Mouse (Mus musculus): ENCODE data around the gene Rapgef4. TPM values are rescaled to one million over a fixed set of nuclear protein-coding genes. Genes with fewer than 3 reads are reported as not detected.

Gene Rapgef4
- polyA plus RNA-seq, 1 experiment from 2014 or later, result 5.6 TPM

- WGBS, result 85% methylated on average over 2 of the region's 2 CpGs
- H3K4me2 ChIP-seq (replicated peaks), result no peak overlapping the region
- peaks cover 10% of the 10 kb centered on the region for H3K4me1 ChIP-seq
- H3K9me3 ChIP-seq (replicated peaks), result no peaks in the 10 kb centered on the region
- H3K9ac ChIP-seq, result no peak overlapping the region
- no peak overlapping the region for H3K27ac ChIP-seq
- no peak for ATAC-seq (ENCODE audit: low FRiP score)
- H3K36me3 ChIP-seq, result no peaks in the 10 kb centered on the region
- H3K4me3 ChIP-seq, result no peak overlapping the region
- H3K27me3 ChIP-seq, result no peaks in the 10 kb centered on the region
Measured at GRCm38 (mm10) chr2:72199451-72199850, 218.4 kb downstream of the Rapgef4 start.

GRCm38 (mm10) chr2:72201506-72201905, 220.5 kb downstream of the Rapgef4 start:
- H3K4me1 ChIP-seq, result peaks cover 10% of the 10 kb centered on the region
- ATAC-seq (ENCODE audit: low FRiP score), result no peak
- H3K27ac ChIP-seq, result no peak overlapping the region
- 49% methylated on average over 9 of the region's 9 CpGs for WGBS
- H3K4me2 ChIP-seq (replicated peaks), result no peak overlapping the region
- H3K36me3 ChIP-seq, result no peaks in the 10 kb centered on the region
- H3K4me3 ChIP-seq, result no peak overlapping the region
- H3K9me3 ChIP-seq (replicated peaks), result no peaks in the 10 kb centered on the region
- no peak overlapping the region for H3K9ac ChIP-seq
- no peaks in the 10 kb centered on the region for H3K27me3 ChIP-seq

- Histone ChIP-seq H3K27me3 (no peaks in the 10 kb centered on the region; the same call in 1 of the 2 replicates), H3K4me1 (peaks cover 10% of the 10 kb centered on the region), H3K36me3 (no peaks in the 10 kb centered on the region), H3K9ac (no peak overlapping the region), H3K4me2 (replicated peaks) (no peak overlapping the region), H3K9me3 (replicated peaks) (no peaks in the 10 kb centered on the region), H3K4me3 (no peak overlapping the region), H3K27ac (no peak overlapping the region)
- no peak for ATAC-seq (ENCODE audit: low FRiP score)
- 83% methylated on average over 6 of the region's 6 CpGs for WGBS
Measured at GRCm38 (mm10) chr2:72202252-72202651, 221.2 kb downstream of the Rapgef4 start.

- Histone ChIP-seq H3K27me3 (no peaks in the 10 kb centered on the region; the same call in 1 of the 2 replicates), H3K4me1 (peaks cover 10% of the 10 kb centered on the region), H3K9me3 (replicated peaks) (no peaks in the 10 kb centered on the region), H3K4me2 (replicated peaks) (peak overlapping the region; percentile 23), H3K36me3 (no peaks in the 10 kb centered on the region), H3K4me3 (no peak overlapping the region), H3K27ac (no peak overlapping the region), H3K9ac (no peak overlapping the region)
- peak; percentile 43; the same call in 1 of the 2 replicates for ATAC-seq (ENCODE audit: low FRiP score)
- 10% methylated on average over 5 of the region's 5 CpGs for WGBS
Measured at GRCm38 (mm10) chr2:72203609-72204008, 222.6 kb downstream of the Rapgef4 start.

- H3K27ac ChIP-seq, result no peak overlapping the region
- 87% methylated on average over 5 of the region's 5 CpGs for WGBS
- H3K4me2 ChIP-seq (replicated peaks), result no peak overlapping the region
- H3K9me3 ChIP-seq (replicated peaks), result no peaks in the 10 kb centered on the region
- no peaks in the 10 kb centered on the region; the same call in 1 of the 2 replicates for H3K27me3 ChIP-seq
- H3K36me3 ChIP-seq, result no peaks in the 10 kb centered on the region
- no peak for ATAC-seq (ENCODE audit: low FRiP score)
- H3K4me3 ChIP-seq, result no peak overlapping the region
- H3K9ac ChIP-seq, result no peak overlapping the region
- peaks cover 8% of the 10 kb centered on the region for H3K4me1 ChIP-seq
Measured at GRCm38 (mm10) chr2:72205869-72206268, 224.8 kb downstream of the Rapgef4 start.

- no peak overlapping the region for H3K4me2 ChIP-seq (replicated peaks)
- no peaks in the 10 kb centered on the region for H3K9me3 ChIP-seq (replicated peaks)
- ATAC-seq (ENCODE audit: low FRiP score), result no peak
- 90% methylated on average over 4 of the region's 4 CpGs for WGBS
- no peaks in the 10 kb centered on the region for H3K36me3 ChIP-seq
- H3K27me3 ChIP-seq, result no peaks in the 10 kb centered on the region; the same call in 1 of the 2 replicates
- 0 out of 2 replicates have a peak, but pooled peaks cover 3% of the 10 kb centered on the region for H3K4me1 ChIP-seq
- no peak overlapping the region for H3K27ac ChIP-seq
- H3K4me3 ChIP-seq, result no peak overlapping the region
- no peak overlapping the region for H3K9ac ChIP-seq
Measured at GRCm38 (mm10) chr2:72206530-72207248, 225.6 kb downstream of the Rapgef4 start.

GRCm38 (mm10) chr2:72217336-72217735, 236.3 kb downstream of the Rapgef4 start:
- no peak overlapping the region for H3K4me2 ChIP-seq (replicated peaks)

GRCm38 (mm10) chr2:72219921-72220320, 238.9 kb downstream of the Rapgef4 start:
- H3K36me3 ChIP-seq, result no peaks in the 10 kb centered on the region
- H3K9me3 ChIP-seq (replicated peaks), result no peaks in the 10 kb centered on the region
- H3K4me1 ChIP-seq, result no peaks in the 10 kb centered on the region
- 34% methylated on average over 3 of the region's 3 CpGs for WGBS
- H3K9ac ChIP-seq, result no peak overlapping the region
- no peak for ATAC-seq (ENCODE audit: low FRiP score)
- no peak overlapping the region for H3K4me2 ChIP-seq (replicated peaks)
- no peaks in the 10 kb centered on the region for H3K27me3 ChIP-seq
- no peak overlapping the region for H3K27ac ChIP-seq
- no peak overlapping the region for H3K4me3 ChIP-seq

More at GRCm38 (mm10) chr2:72217336-72217735, 236.3 kb downstream of the Rapgef4 start:
- no peaks in the 10 kb centered on the region for H3K36me3 ChIP-seq
- H3K9me3 ChIP-seq (replicated peaks), result no peaks in the 10 kb centered on the region
- H3K4me1 ChIP-seq, result no peaks in the 10 kb centered on the region
- no peaks in the 10 kb centered on the region for H3K27me3 ChIP-seq
- H3K9ac ChIP-seq, result no peak overlapping the region
- no peak overlapping the region for H3K27ac ChIP-seq
- no peak for ATAC-seq (ENCODE audit: low FRiP score)
- WGBS, result 77% methylated on average over 3 of the region's 3 CpGs
- H3K4me3 ChIP-seq, result no peak overlapping the region

- no peak for ATAC-seq (ENCODE audit: low FRiP score)
- no peaks in the 10 kb centered on the region for H3K4me1 ChIP-seq
- H3K27me3 ChIP-seq, result no peaks in the 10 kb centered on the region
- 91% methylated on average over 11 of the region's 11 CpGs for WGBS
- H3K36me3 ChIP-seq, result no peaks in the 10 kb centered on the region
- H3K9me3 ChIP-seq (replicated peaks), result no peaks in the 10 kb centered on the region
- no peak overlapping the region for H3K9ac ChIP-seq
- no peak overlapping the region for H3K27ac ChIP-seq
- no peak overlapping the region for H3K4me3 ChIP-seq
- H3K4me2 ChIP-seq (replicated peaks), result no peak overlapping the region
Measured at GRCm38 (mm10) chr2:72221283-72221682, 240.2 kb downstream of the Rapgef4 start.

- 65% methylated on average over 7 of the region's 7 CpGs for WGBS
- H3K4me3 ChIP-seq, result no peak overlapping the region
- no peak overlapping the region for H3K4me2 ChIP-seq (replicated peaks)
- no peak for ATAC-seq (ENCODE audit: low FRiP score)
- H3K36me3 ChIP-seq, result no peaks in the 10 kb centered on the region
- H3K27me3 ChIP-seq, result no peaks in the 10 kb centered on the region
- H3K27ac ChIP-seq, result no peak overlapping the region
- H3K4me1 ChIP-seq, result no peaks in the 10 kb centered on the region
- H3K9me3 ChIP-seq (replicated peaks), result no peaks in the 10 kb centered on the region
- H3K9ac ChIP-seq, result no peak overlapping the region
Measured at GRCm38 (mm10) chr2:72221706-72222105, 240.7 kb downstream of the Rapgef4 start.

GRCm38 (mm10) chr2:72222276-72222675, 241.2 kb downstream of the Rapgef4 start:
- Histone ChIP-seq H3K27me3 (no peaks in the 10 kb centered on the region), H3K9me3 (replicated peaks) (no peaks in the 10 kb centered on the region), H3K4me2 (replicated peaks) (no peak overlapping the region), H3K4me1 (no peaks in the 10 kb centered on the region), H3K4me3 (no peak overlapping the region), H3K36me3 (no peaks in the 10 kb centered on the region), H3K9ac (no peak overlapping the region), H3K27ac (no peak overlapping the region)
- 92% methylated on average over 4 of the region's 4 CpGs for WGBS
- no peak for ATAC-seq (ENCODE audit: low FRiP score)

- no peak overlapping the region for H3K9ac ChIP-seq
- H3K27me3 ChIP-seq, result no peaks in the 10 kb centered on the region
- H3K4me2 ChIP-seq (replicated peaks), result no peak overlapping the region
- H3K4me1 ChIP-seq, result no peaks in the 10 kb centered on the region
- ATAC-seq (ENCODE audit: low FRiP score), result no peak
- H3K9me3 ChIP-seq (replicated peaks), result no peaks in the 10 kb centered on the region
- H3K27ac ChIP-seq, result no peak overlapping the region
- H3K4me3 ChIP-seq, result no peak overlapping the region
- H3K36me3 ChIP-seq, result no peaks in the 10 kb centered on the region
- 90% methylated on average over 16 of the region's 16 CpGs for WGBS
Measured at GRCm38 (mm10) chr2:72222736-72223455, 241.9 kb downstream of the Rapgef4 start.

Data from hindbrain, embryonic 12.5 days (tissue).